Mouse (Mus musculus): Measurements from ENCODE around the gene Olfr57. TPM values are rescaled to one million over a fixed set of nuclear protein-coding genes. Genes with fewer than 3 reads are reported as not detected.

Gene Olfr57
- not detected in 2 replicates for polyA plus RNA-seq (2012; rRNA removed; ENCODE audit: low replicate concordance)

GRCm38 (mm10) chr10:79028441-79028840 lies at the start of gene Olfr57:
Olfr57 (plus strand) TSS chr10:79028741.

GRCm38 (mm10) chr10:78980750-78981149 lies 47.8 kb upstream of the Olfr57 start, which contains the start of gene Olfr1352:
Olfr1352 (plus strand) TSS chr10:78981050.

GRCm38 (mm10) chr10:79012172-79012571 lies 16.4 kb upstream of the Olfr57 start, which contains the start of gene Olfr1351:
Olfr1351 (plus strand) TSS chr10:79012472.

Other genes with a start within 250 kb of the Olfr57 start
- 0.06 and 0.24 TPM in 2 replicates for gene Slc1a6, start 248.2 kb upstream of the Olfr57 start, polyA plus RNA-seq (2012; rRNA removed; ENCODE audit: low replicate concordance)
- gene Olfr1356, start 176.6 kb upstream of the Olfr57 start, polyA plus RNA-seq (2012; rRNA removed; ENCODE audit: low replicate concordance), result not detected in 2 replicates
- gene Olfr1355, start 153.2 kb upstream of the Olfr57 start, polyA plus RNA-seq (2012; rRNA removed; ENCODE audit: low replicate concordance), result not detected in 2 replicates
- gene Olfr1354, start 115.6 kb upstream of the Olfr57 start, polyA plus RNA-seq (2012; rRNA removed; ENCODE audit: low replicate concordance), result not detected in 2 replicates
- gene Olfr8, start 78.1 kb upstream of the Olfr57 start, polyA plus RNA-seq (2012; rRNA removed; ENCODE audit: low replicate concordance), result not detected in 2 replicates
- not detected in 2 replicates for gene Olfr1353, start 65.4 kb upstream of the Olfr57 start, polyA plus RNA-seq (2012; rRNA removed; ENCODE audit: low replicate concordance)
- gene Olfr1352, start 47.7 kb upstream of the Olfr57 start, polyA plus RNA-seq (2012; rRNA removed; ENCODE audit: low replicate concordance), result not detected in 2 replicates
- gene Olfr1351, start 16.3 kb upstream of the Olfr57 start, polyA plus RNA-seq (2012; rRNA removed; ENCODE audit: low replicate concordance), result not detected in 2 replicates
- 1.0 and 2.5 TPM in 2 replicates for gene 2610008E11Rik, start 68.9 kb downstream of the Olfr57 start, polyA plus RNA-seq (2012; rRNA removed; ENCODE audit: low replicate concordance)
- not detected in 2 replicates for gene Vmn2r80, start 120.0 kb downstream of the Olfr57 start, polyA plus RNA-seq (2012; rRNA removed; ENCODE audit: low replicate concordance)
- gene Vmn2r81, start 219.0 kb downstream of the Olfr57 start, polyA plus RNA-seq (2012; rRNA removed; ENCODE audit: low replicate concordance), result not detected in 2 replicates